Mouse (Mus musculus) urinary bladder, postnatal 10 days (tissue): ENCODE measurements around the gene Tuba3b.

Experiments used
- DNase-seq: peaks from one replicate; pipeline ENCODE4 v3.0.0; 2022; ENCODE audit warnings: low spot score

Tuba3b gene

GRCm38 (mm10) chr6:145615666-145616210 lies at the start of gene Tuba3b:
Tuba3b (plus strand) TSS chr6:145615757.
- DNase-seq: no peak

GRCm38 (mm10) chr6:145567296-145567695 lies 48.3 kb upstream of the Tuba3b start:
- no peak for DNase-seq

DNA sequence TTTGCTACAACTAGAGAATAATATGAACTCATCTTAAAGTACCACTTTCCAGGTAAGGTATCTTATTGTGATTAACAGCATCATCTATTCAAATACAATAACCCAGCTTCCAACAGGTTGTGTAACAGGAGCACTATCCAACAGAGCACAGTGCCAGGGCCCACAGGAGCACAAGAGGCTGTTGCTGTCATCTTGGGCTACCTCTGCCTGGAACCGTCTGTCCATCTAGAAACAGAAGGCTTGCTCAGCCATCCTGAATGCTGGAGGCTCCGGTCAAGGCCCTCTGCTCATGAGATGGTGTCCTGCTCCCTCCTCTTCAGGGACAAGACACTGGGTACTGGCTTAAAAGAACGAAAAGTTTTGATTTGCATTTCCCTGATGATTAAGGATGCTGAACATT lies 47.7 kb upstream of the Tuba3b start:
- DNase-seq: no peak

- DNase-seq: no peak
Measured at GRCm38 (mm10) chr6:145568701-145569100, 46.9 kb upstream of the Tuba3b start.

DNA sequence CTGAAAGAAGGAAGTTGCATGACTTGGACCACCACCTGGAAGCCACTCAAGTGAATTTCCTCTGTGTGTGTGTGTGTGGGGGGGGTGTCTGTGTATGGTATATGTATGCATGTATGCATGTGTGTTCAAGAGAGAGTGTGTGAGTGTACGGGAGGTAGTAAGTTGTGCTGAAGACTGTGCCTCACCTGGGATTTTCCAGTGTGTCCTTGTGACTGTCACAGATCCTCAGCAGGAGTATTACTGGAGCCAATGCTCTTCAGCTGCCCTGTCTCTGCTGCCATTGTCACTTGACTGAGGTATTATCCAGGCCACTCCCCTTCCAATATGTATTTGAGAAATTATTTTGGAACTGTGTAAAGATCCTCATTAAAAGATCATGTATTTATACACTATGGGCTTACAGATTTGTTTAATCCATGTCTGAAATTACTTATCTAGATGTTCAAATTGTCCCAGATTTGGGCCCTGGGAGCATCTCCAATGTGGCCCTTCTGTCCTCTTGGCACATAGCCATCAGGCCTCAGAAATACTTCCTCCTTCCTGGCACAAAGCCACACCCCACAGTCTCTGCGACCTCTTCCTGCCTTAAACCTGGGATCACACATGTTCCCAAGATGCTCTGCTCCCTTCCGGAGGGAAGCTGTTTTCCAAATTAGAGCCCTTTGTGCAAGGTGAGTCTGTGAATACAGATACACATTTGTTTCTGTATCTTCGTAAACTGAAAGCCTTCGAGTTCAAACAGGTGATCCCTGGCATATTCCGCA lies 42.1 kb upstream of the Tuba3b start:
- DNase-seq: no peak

- no peak for DNase-seq
Measured at GRCm38 (mm10) chr6:145576762-145577161, 38.8 kb upstream of the Tuba3b start.

- no peak for DNase-seq
Measured at GRCm38 (mm10) chr6:145578457-145579185, 36.9 kb upstream of the Tuba3b start.

- no peak for DNase-seq
Measured at GRCm38 (mm10) chr6:145579761-145580160, 35.8 kb upstream of the Tuba3b start.

DNA sequence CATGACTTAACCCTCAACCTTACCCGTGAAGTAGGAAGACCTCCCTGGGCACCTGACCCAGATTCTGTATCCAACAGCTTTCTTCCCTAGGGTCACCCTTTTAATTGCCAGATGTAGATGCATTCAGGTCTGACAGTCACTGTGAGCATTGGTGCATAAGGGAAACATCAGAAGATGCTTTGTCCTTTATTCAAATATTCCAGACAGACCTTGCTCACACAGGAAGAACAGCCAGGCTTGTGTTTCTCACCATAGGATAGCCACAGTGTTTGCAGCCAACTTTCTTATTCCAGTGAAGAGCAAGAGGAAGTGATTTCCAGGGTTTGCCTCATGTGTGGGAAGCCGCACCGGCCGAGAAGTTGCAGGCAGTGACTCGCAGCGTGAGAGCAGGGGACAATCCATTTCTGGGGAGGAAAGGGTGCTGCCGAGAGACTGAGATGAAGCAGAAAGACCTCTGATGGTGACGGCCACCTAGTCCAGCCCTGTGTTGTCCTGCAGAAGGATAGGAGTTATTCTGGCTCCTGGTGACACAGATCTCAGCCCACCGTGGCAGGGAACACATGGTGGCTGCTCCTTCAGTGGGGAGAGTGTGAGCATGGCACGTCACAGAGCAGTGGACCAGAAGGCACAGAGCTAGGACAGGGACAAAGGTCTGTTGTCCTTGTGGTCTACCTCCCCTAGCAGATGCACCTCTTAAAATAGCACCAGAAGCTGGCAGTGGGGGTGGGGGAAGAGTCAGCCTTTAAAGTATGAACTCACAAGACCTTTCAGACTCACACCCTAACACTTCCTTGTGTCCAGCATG lies 34.0 kb upstream of the Tuba3b start:
- DNase-seq: no peak

GRCm38 (mm10) chr6:145585052-145585973 lies 30.2 kb upstream of the Tuba3b start:
- no peak for DNase-seq

- no peak for DNase-seq
Measured at GRCm38 (mm10) chr6:145590501-145591293, 24.9 kb upstream of the Tuba3b start.

- no peak for DNase-seq
Measured at GRCm38 (mm10) chr6:145591578-145591977, 24.0 kb upstream of the Tuba3b start.

- DNase-seq: no peak
Measured at GRCm38 (mm10) chr6:145592036-145592435, 23.5 kb upstream of the Tuba3b start.

- no peak for DNase-seq
Measured at GRCm38 (mm10) chr6:145592531-145592998, 23.0 kb upstream of the Tuba3b start.

- no peak for DNase-seq
Measured at GRCm38 (mm10) chr6:145593991-145594390, 21.6 kb upstream of the Tuba3b start.

- DNase-seq: no peak
Measured at GRCm38 (mm10) chr6:145595905-145596304, 19.7 kb upstream of the Tuba3b start.

- DNase-seq: no peak
Measured at GRCm38 (mm10) chr6:145598794-145599555, 16.6 kb upstream of the Tuba3b start.

- DNase-seq: no peak
Measured at GRCm38 (mm10) chr6:145604126-145604525, 11.4 kb upstream of the Tuba3b start.

DNA sequence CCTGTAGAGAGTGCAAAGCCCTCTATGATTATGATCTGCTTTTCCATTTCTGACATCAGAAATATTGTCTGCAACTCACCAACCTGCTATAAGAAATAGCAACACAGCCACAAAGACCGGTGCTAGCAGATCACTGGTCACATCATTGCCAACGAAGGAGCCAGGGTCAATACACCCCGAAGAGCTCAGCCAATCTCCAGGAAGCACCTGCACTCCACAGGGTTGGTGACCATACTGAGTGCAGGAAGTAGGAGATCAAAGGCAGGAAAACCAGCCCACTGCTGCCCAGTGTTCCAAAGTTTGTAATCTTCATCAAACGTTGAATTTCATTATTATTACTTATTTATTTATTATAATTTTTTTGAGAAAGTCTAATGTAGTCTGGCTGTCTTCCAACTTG lies 10.9 kb upstream of the Tuba3b start:
- DNase-seq: no peak

GRCm38 (mm10) chr6:145605203-145605602 lies 10.4 kb upstream of the Tuba3b start:
- DNase-seq: no peak
